Mouse (Mus musculus): ENCODE results near the gene C130050O18Rik. TPM values are rescaled to one million over a fixed set of nuclear protein-coding genes. Genes with fewer than 3 reads are reported as not detected.

Gene C130050O18Rik
- total RNA-seq, 1 experiment, result 0.49 TPM

DNA sequence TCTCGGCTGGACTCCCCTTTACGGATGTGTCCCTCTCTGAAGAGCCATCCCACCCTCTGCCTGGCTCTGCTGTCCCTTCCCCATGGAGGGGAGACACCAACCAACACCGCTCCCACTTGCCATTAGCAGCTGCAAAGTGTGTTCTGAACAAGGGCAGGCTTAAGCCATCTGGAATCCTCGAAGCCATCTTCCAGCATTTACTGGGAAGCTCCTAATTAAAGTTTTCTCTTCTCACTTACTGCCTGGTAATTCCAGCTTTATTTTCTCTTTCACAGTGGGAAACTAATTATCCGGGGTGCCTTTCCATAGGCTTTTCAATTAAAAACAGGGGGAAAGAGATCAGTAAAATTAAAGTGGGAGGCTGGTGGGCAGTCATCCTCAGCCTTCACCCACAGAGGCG is 27.3 kb downstream of the C130050O18Rik start:
- no peak for DNase-seq (ENCODE audit: low read depth, low spot score)
- no peak overlapping the region for H3K4me3 ChIP-seq (ENCODE audit: insufficient read depth in 1 of 2, low read depth in 1 of 2, low read length in 2 of 2, poor library complexity in 1 of 2, severe bottlenecking in 1 of 2)
- in situ Hi-C loops (cut with MboI; ENCODE audit: low sequenced_read_pairs in 2 of 2, unreplicated experiment in 2 of 2), result no loop called here
- H3K9ac ChIP-seq (ENCODE audit: insufficient read depth, low read depth, low read length, poor library complexity, severe bottlenecking), result no peak overlapping the region
- H3K4me1 ChIP-seq (ENCODE audit: control insufficient read depth in 2 of 2, insufficient read depth in 2 of 2, low read length in 2 of 2, poor library complexity in 1 of 2), result peaks cover 0 to 3% of the 10 kb centered on the region in 2 experiments; a peak in 1 of 4 replicates
- no peaks in the 10 kb centered on the region for H3K9me3 ChIP-seq (ENCODE audit: control insufficient read depth, insufficient read depth, low read depth, low read length)
- no peak overlapping the region for H3K27ac ChIP-seq (ENCODE audit: insufficient read depth, low read depth, low read length, poor library complexity, severe bottlenecking)
- H3K36me3 ChIP-seq (ENCODE audit: control insufficient read depth, insufficient read depth, low read length, poor library complexity, severe bottlenecking), result peaks cover 2% of the 10 kb centered on the region; the same call in 1 of the 2 replicates
- no peak for TF ChIP-seq HCFC1 (IDR thresholded peaks at IDR 0.05; ENCODE audit: borderline replicate concordance, insufficient read depth, low read length)
- TF ChIP-seq MAFK (IDR thresholded peaks at IDR 0.05; ENCODE audit: insufficient read depth, low read depth, low read length), result no peak
- no peak for TF ChIP-seq ZC3H11A (IDR thresholded peaks at IDR 0.05; ENCODE audit: borderline replicate concordance, low read depth, low read length)
- TF ChIP-seq CHD2 (IDR thresholded peaks at IDR 0.05; ENCODE audit: low read depth, low read length), result no peak
- TF ChIP-seq ZNF384 (IDR thresholded peaks at IDR 0.05; ENCODE audit: low read depth, low read length), result no peak

DNA sequence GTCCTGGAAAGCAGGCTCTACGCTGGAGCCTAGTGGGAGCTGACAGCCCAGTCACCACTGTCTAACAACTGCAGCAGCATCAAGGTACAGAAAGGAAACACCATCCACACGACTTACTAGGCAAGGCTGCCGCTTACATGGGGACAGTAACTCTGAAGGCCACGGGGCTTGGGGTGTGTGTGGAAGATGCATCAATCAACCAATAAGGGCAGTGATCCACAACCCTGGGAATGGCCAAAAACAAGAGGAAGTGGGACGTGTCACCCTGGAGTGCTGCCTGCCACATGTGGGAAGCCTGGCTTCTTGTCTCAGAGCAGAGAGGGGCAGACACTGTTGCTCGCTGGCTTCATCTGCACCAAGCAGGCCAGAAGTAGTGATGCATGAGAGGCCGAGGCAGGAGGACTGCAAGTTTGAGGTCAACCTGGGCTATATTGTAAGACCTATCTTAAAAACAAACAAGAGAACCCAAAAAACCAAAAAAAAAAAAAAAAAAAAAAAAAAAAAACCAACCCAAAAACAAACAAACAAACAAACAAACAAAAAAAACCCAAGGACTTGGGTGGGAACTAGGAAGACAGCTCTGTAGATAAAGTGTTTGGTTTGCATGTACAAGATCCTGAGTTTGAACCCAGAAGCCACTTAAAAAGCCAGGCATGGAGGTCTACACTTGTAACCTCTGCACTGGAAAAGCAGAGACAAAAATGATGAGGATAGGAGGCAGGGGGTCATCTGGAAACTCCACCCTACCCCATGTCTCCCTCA is 27.8 kb downstream of the C130050O18Rik start:
- no peak overlapping the region for H3K4me3 ChIP-seq (ENCODE audit: insufficient read depth in 1 of 2, low read depth in 1 of 2, low read length in 2 of 2, poor library complexity in 1 of 2, severe bottlenecking in 1 of 2)
- no peak overlapping the region for H3K9ac ChIP-seq (ENCODE audit: insufficient read depth, low read depth, low read length, poor library complexity, severe bottlenecking)
- no peak for DNase-seq (ENCODE audit: low read depth, low spot score)
- H3K9me3 ChIP-seq (ENCODE audit: control insufficient read depth, insufficient read depth, low read depth, low read length), result no peaks in the 10 kb centered on the region
- TF ChIP-seq ZNF384 (IDR thresholded peaks at IDR 0.05; ENCODE audit: low read depth, low read length) (peak; percentile 75), ZC3H11A (IDR thresholded peaks at IDR 0.05; ENCODE audit: borderline replicate concordance, low read depth, low read length) (no peak)
- no peak overlapping the region for H3K27ac ChIP-seq (ENCODE audit: insufficient read depth, low read depth, low read length, poor library complexity, severe bottlenecking)
- peaks cover 2% of the 10 kb centered on the region; the same call in 1 of the 2 replicates for H3K36me3 ChIP-seq (ENCODE audit: control insufficient read depth, insufficient read depth, low read length, poor library complexity, severe bottlenecking)
- peaks cover 0 to 2% of the 10 kb centered on the region in 2 experiments; a peak in 1 of 4 replicates for H3K4me1 ChIP-seq (ENCODE audit: control insufficient read depth in 2 of 2, insufficient read depth in 2 of 2, low read length in 2 of 2, poor library complexity in 1 of 2)
- in situ Hi-C loops (cut with MboI; ENCODE audit: low sequenced_read_pairs in 2 of 2, unreplicated experiment in 2 of 2), result no loop called here

DNA sequence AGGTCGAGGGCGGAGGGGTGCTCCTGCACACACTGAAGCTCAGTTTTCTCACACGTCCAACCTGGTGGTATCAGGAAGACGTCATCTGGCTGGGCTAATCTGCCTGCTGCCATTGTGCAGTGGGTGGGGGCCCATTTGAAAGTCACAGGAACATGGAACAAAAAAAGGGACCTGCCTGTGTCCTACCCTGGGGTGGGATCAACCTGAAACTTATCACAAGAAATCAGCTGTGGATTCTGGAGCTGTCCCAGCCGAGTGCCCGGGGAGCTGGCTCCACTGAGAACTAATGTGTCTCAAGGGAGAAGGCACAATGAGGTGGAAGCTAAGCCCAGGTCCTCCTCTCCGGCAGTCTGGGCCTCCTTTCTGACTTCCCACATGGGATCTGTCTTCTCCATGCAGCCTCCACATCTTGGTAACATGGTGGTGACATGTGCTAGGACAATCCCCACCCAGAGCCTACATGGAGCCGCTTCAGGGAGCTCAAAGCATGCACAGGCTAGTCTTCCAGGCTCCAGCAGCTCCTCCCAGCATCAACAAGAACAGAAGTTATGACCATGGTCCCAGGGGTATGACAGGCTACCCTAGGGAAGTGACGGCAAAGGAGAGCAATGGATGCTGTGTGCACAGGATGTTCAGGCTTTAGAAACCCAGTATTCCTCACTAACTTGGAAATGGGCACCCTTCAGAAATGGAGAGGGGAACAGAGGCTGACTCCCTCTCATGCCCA is 28.9 kb downstream of the C130050O18Rik start:
- Histone ChIP-seq H3K36me3 (ENCODE audit: control insufficient read depth, insufficient read depth, low read length, poor library complexity, severe bottlenecking) (peaks cover 2% of the 10 kb centered on the region; the same call in 1 of the 2 replicates), H3K4me3 (ENCODE audit: insufficient read depth in 1 of 2, low read depth in 1 of 2, low read length in 2 of 2, poor library complexity in 1 of 2, severe bottlenecking in 1 of 2) (no peak overlapping the region), H3K4me1 (ENCODE audit: control insufficient read depth in 2 of 2, insufficient read depth in 2 of 2, low read length in 2 of 2, poor library complexity in 1 of 2) (no peaks in the 10 kb centered on the region; a peak in 1 of 4 replicates), H3K27ac (ENCODE audit: insufficient read depth, low read depth, low read length, poor library complexity, severe bottlenecking) (no peak overlapping the region), H3K9me3 (ENCODE audit: control insufficient read depth, insufficient read depth, low read depth, low read length) (no peaks in the 10 kb centered on the region), H3K9ac (ENCODE audit: insufficient read depth, low read depth, low read length, poor library complexity, severe bottlenecking) (no peak overlapping the region)
- no peak for DNase-seq (ENCODE audit: low read depth, low spot score)
- in situ Hi-C loops (cut with MboI; ENCODE audit: low sequenced_read_pairs in 2 of 2, unreplicated experiment in 2 of 2), result no loop called here
- TF ChIP-seq MAFK (IDR thresholded peaks at IDR 0.05; ENCODE audit: insufficient read depth, low read depth, low read length) (no peak), HCFC1 (IDR thresholded peaks at IDR 0.05; ENCODE audit: borderline replicate concordance, insufficient read depth, low read length) (no peak), CHD2 (IDR thresholded peaks at IDR 0.05; ENCODE audit: low read depth, low read length) (no peak), ZC3H11A (IDR thresholded peaks at IDR 0.05; ENCODE audit: borderline replicate concordance, low read depth, low read length) (no peak), ZNF384 (IDR thresholded peaks at IDR 0.05; ENCODE audit: low read depth, low read length) (no peak)

DNA sequence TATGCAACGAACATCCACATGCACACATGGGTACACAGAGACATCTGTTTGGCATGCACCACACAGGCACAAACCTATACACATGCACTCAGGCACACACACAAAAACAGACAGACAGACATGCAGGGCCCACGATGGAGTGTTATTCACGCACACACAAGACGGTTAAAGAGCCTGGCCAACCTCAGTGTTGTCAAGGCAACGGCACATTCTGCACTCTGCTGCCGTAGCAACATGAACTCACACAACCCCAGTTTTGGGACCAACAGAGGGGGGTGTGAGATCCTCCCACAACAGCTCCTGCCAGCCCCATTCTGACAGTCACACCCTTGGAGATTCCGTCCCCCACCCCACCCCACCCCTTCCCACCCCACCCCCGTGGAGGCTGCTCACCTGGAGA is 29.9 kb downstream of the C130050O18Rik start:
- no peak for TF ChIP-seq HCFC1 (IDR thresholded peaks at IDR 0.05; ENCODE audit: borderline replicate concordance, insufficient read depth, low read length)
- no peak for TF ChIP-seq CHD2 (IDR thresholded peaks at IDR 0.05; ENCODE audit: low read depth, low read length)
- TF ChIP-seq ZC3H11A (IDR thresholded peaks at IDR 0.05; ENCODE audit: borderline replicate concordance, low read depth, low read length), result no peak
- no peak for TF ChIP-seq ZNF384 (IDR thresholded peaks at IDR 0.05; ENCODE audit: low read depth, low read length)
- no peak for TF ChIP-seq MAFK (IDR thresholded peaks at IDR 0.05; ENCODE audit: insufficient read depth, low read depth, low read length)
- peaks cover 2% of the 10 kb centered on the region; the same call in 1 of the 2 replicates for H3K36me3 ChIP-seq (ENCODE audit: control insufficient read depth, insufficient read depth, low read length, poor library complexity, severe bottlenecking)
- H3K27ac ChIP-seq (ENCODE audit: insufficient read depth, low read depth, low read length, poor library complexity, severe bottlenecking), result no peak overlapping the region
- DNase-seq (ENCODE audit: low read depth, low spot score), result no peak
- H3K4me1 ChIP-seq (ENCODE audit: control insufficient read depth in 2 of 2, insufficient read depth in 2 of 2, low read length in 2 of 2, poor library complexity in 1 of 2), result no peaks in the 10 kb centered on the region; a peak in 1 of 4 replicates
- H3K4me3 ChIP-seq (ENCODE audit: insufficient read depth in 1 of 2, low read depth in 1 of 2, low read length in 2 of 2, poor library complexity in 1 of 2, severe bottlenecking in 1 of 2), result no peak overlapping the region
- H3K9me3 ChIP-seq (ENCODE audit: control insufficient read depth, insufficient read depth, low read depth, low read length), result no peaks in the 10 kb centered on the region
- in situ Hi-C loops (cut with MboI; ENCODE audit: low sequenced_read_pairs in 2 of 2, unreplicated experiment in 2 of 2), result no loop called here
- no peak overlapping the region for H3K9ac ChIP-seq (ENCODE audit: insufficient read depth, low read depth, low read length, poor library complexity, severe bottlenecking)
